Mouse (Mus musculus) G1E (cell line): ENCODE data around the gene Ethe1.

ENCODE experiments used
- CTCF ChIP-seq: IDR thresholded peaks from 2 replicates; pipeline ENCODE4 v1.5.1; 2012; ENCODE audit warnings: low read depth, low read length, inconsistent platforms, mixed read lengths
- GATA1 ChIP-seq: IDR thresholded peaks from 2 replicates; pipeline ENCODE4 v1.6.1; 2012; ENCODE audit warnings: borderline replicate concordance, low read length, inconsistent platforms, mixed read lengths
- GATA2 ChIP-seq: IDR thresholded peaks from 2 replicates; pipeline ENCODE4 v1.6.1; 2012; ENCODE audit warnings: low read depth, low read length, inconsistent platforms, borderline replicate concordance
- POLR2AphosphoS5 ChIP-seq: IDR thresholded peaks from 2 replicates; pipeline ENCODE4 v1.6.1; 2012; ENCODE audit warnings: low read depth, low read length, inconsistent platforms; ENCODE audit not compliant: insufficient replicate concordance

- no peak for TF ChIP-seq CTCF
- no peak for TF ChIP-seq GATA1
- no peak for TF ChIP-seq POLR2AphosphoS5
- TF ChIP-seq GATA2, result no peak
Measured at GRCm38 (mm10) chr7:24644492-24644891, 57.1 kb downstream of the Ethe1 start.
